Mouse (Mus musculus) heart, postnatal 0 days (tissue): ENCODE measurements around the gene Lyrm1.

Experiments used
- CTCF ChIP-seq: IDR thresholded peaks from 2 replicates; pipeline ENCODE4 v1.5.1; 2016; ENCODE audit warnings: antibody characterized with exemption, control low read depth, low read depth
- EP300 ChIP-seq: IDR thresholded peaks from 2 replicates; pipeline ENCODE4 v1.6.1; 2016; ENCODE audit warnings: antibody characterized with exemption, low read depth

DNA sequence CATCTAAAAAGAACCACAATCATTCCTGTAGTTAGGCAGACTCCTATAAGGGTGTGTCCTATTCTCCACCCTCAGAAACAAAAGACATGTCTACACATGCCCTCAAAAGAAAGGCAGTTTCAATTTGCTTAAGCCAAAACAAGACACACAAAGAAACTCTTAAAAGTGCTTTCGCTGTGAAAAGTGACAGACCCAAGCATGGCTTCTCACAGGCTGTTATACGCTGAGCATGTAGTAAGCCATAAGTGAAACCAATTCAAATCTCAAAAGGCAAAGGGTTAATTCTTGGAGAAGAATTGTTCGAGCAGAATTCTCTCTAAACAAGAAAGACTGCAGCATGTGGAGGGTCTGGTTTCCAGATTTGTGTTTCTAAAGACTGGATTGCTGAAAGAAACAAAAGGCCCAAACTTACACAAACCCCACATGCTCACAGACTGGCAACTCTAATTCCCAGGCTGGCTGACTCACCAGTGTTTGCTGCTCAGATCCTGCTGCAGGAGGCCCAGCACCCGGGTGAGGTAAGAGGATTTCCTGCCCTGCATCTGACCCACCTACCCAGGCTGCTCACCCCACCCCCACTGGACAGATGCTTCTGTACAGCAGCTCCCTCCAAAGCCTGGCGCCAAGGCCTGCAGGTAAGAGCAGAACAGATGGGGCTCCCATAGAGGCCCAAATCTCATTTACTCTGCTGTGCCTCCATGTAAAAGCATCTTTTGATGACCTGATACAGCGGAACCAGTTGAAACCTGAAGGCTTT, 34.1 kb upstream of the Lyrm1 start:
- TF ChIP-seq EP300: no peak
- no peak for TF ChIP-seq CTCF
